Mouse (Mus musculus) cortical plate, adult 2 months (tissue): ENCODE results near the gene Hebp1.

Experiments used
- CTCF ChIP-seq: fragments of 200-500 bp; IDR thresholded peaks from 2 replicates; pipeline ENCODE4 v1.5.1; 2011; ENCODE audit warnings: mild to moderate bottlenecking, control low read depth, low read length; ENCODE audit not compliant: insufficient read depth; ENCODE audit errors: extremely low read depth
- POLR2A ChIP-seq: fragments of 200-500 bp; IDR thresholded peaks from 2 replicates; pipeline ENCODE4 v1.6.1; 2011; ENCODE audit warnings: mild to moderate bottlenecking, low read length, control low read depth; ENCODE audit not compliant: insufficient read depth; ENCODE audit errors: extremely low read depth

DNA sequence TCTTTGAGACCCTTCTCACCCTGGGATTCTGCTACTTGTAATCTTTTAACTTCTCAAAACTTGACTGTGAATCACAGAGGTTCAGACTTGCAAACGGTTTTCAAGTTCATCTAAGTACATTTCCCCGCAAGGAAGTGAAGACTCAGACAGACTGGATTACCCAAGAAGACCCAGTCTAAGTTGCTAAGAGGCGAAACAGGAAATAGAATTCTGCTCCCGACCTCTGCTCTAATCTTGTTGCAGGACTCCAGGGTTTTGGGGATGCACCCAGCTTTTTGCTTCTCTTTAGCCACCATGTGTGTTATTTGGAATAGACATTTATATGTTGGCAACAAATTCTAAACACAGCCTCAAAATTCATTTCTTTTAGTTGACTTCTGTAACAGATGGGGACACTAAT lies 36.5 kb downstream of the Hebp1 start:
- no peak for TF ChIP-seq POLR2A
- no peak for TF ChIP-seq CTCF
